Mouse (Mus musculus) liver, embryonic 14.5 days (tissue): ENCODE results near the gene Ntn1.

Experiments
- CTCF ChIP-seq: IDR thresholded peaks from 2 replicates; pipeline ENCODE4 v1.5.1; 2016; ENCODE audit warnings: antibody characterized with exemption, low read depth, control low read depth
- EP300 ChIP-seq: IDR thresholded peaks from 2 replicates; pipeline ENCODE4 v1.6.1; 2016; ENCODE audit warnings: antibody characterized with exemption, low read depth

GRCm38 (mm10) chr11:68260399-68260798 lies 140.2 kb downstream of the Ntn1 start:
- TF ChIP-seq CTCF, result no peak
- no peak for TF ChIP-seq EP300
